Mouse (Mus musculus) heart, adult 2 months (tissue): ENCODE measurements around the gene Tbc1d30. TPM values are rescaled to one million over a fixed set of nuclear protein-coding genes. Genes with fewer than 3 reads are reported as not detected.

ENCODE experiments used
- DNase-seq, 2 experiments: peaks; one replicate each; pipeline ENCODE4 v3.0.0; 2021
- H3K27ac ChIP-seq: fragments of 200-600 bp; 2 replicates; pipeline ENCODE4 v1.8.1; 2022
- H3K27me3 ChIP-seq: fragments of 200-500 bp; 2 replicates; pipeline ENCODE4 v1.6.1; 2012; ENCODE audit warnings: mild to moderate bottlenecking, low read length, inconsistent platforms, mixed read lengths; ENCODE audit not compliant: control insufficient read depth, insufficient read depth
- H3K36me3 ChIP-seq: fragments of 200-500 bp; 2 replicates; pipeline ENCODE4 v1.6.1; 2012; ENCODE audit warnings: low read length, inconsistent platforms; ENCODE audit not compliant: control insufficient read depth, insufficient read depth
- H3K4me1 ChIP-seq: fragments of 200-500 bp; 2 replicates; pipeline ENCODE4 v1.6.1; 2011; ENCODE audit warnings: low read length; ENCODE audit not compliant: control insufficient read depth, insufficient read depth
- H3K4me3 ChIP-seq: fragments of 200-600 bp; 2 replicates; pipeline ENCODE4 v1.8.1; 2022
- H3K79me2 ChIP-seq: fragments of 200-500 bp; replicated peaks from 2 replicates; pipeline ENCODE4 v1.6.1; 2012; ENCODE audit warnings: mild to moderate bottlenecking, inconsistent platforms, low read length, moderate library complexity, mixed read lengths; ENCODE audit not compliant: control insufficient read depth, insufficient read depth
- H3K9ac ChIP-seq: fragments of 200-500 bp; 2 replicates; pipeline ENCODE4 v1.6.1; 2012; ENCODE audit warnings: low read depth, mild to moderate bottlenecking, control low read depth, inconsistent platforms, low read length, mixed read lengths
- CTCF ChIP-seq: fragments of 200-600 bp; IDR thresholded peaks from 2 replicates; pipeline ENCODE4 v1.8.1; 2022; ENCODE audit warnings: antibody characterized with exemption, mild to moderate bottlenecking, moderate library complexity
- EP300 ChIP-seq: fragments of 200-500 bp; IDR thresholded peaks from 2 replicates; pipeline ENCODE4 v1.6.1; 2011; ENCODE audit warnings: low read depth, low read length, control low read depth; ENCODE audit not compliant: insufficient read depth
- POLR2A ChIP-seq: fragments of 200-500 bp; IDR thresholded peaks from 2 replicates; pipeline ENCODE4 v1.6.1; 2011; ENCODE audit warnings: mild to moderate bottlenecking, low read depth, low read length, control low read depth; ENCODE audit not compliant: insufficient read depth
- WGBS: fragments of 180-500 bp; shearing (Covaris S2); methylation state at CpG from one replicate; pipeline ENCODE4 v1.1.7; 2018; 5-methylcytosine and 5-hydroxymethylcytosine counted together
- intact Hi-C: fragments of 180-260 bp; cut with DNase I; formaldehyde crosslinking; loops from one replicate; pipeline ENCODE4 v1.15.1; 2025
- polyA plus RNA-seq: library from polyadenylated mRNA; depleted of rRNA; stranded (reverse); fragments of >200 nt; gene quantifications from 2 replicates; pipeline ENCODE4 v1.2.3, GENCODE M21; 2012
- total RNA-seq, 2 experiments: library from RNA; stranded (reverse); gene quantifications; 2 replicates each; pipeline ENCODE4 v1.2.3; 2021

The Tbc1d30 gene
- total and polyA plus RNA-seq, 3 experiments = 0.61 to 1.9 (median 1.8) TPM

DNA sequence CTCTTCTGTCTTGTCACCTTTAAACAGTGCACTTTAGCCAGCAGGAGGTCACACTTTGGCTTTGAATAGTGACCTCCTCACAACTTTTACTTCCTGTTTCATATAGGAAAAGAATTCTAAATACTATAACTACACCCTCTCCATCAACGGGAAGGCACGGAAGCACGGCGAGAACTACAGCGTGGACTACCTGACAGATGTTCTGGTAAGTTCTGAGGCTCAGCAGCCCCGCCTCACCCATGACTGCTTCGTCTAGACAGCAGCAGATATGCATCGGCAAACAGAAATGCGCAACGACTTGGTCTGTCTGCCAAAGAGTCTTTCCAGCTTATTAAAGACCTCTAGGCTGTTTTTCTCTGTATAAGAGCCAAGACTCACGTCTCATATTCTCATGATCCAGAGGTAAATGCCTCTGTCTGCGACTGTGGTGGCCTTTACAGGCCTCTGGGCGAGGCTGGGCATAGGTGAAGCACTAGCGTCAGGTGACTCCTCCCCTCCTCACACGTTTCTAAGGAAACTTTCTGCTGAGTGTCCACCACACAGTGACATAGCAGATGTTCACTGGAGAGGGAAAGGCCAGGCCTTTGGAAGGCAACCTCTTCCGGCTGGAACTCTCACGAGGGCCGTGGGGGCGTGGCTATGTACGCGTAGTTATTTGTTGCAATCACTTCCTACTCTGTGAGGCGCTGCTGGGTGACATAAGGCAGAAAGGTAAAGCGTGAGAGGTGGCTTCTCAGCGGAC lies 25.6 kb upstream of the Tbc1d30 start:
- H3K9ac ChIP-seq = no peak overlapping the region
- no peak overlapping the region for H3K4me3 ChIP-seq
- WGBS = 84% methylated on average over 24 of the region's 24 CpGs
- H3K4me1 ChIP-seq = no peaks in the 10 kb centered on the region
- H3K27ac ChIP-seq = no peak overlapping the region
- no peaks in the 10 kb centered on the region for H3K79me2 ChIP-seq
- no peaks in the 10 kb centered on the region for H3K27me3 ChIP-seq
- intact Hi-C loops = no loop called here
- H3K36me3 ChIP-seq = no peaks in the 10 kb centered on the region
- no peak for TF ChIP-seq EP300
- TF ChIP-seq POLR2A = no peak
- no peak for TF ChIP-seq CTCF
- no peak for DNase-seq

DNA sequence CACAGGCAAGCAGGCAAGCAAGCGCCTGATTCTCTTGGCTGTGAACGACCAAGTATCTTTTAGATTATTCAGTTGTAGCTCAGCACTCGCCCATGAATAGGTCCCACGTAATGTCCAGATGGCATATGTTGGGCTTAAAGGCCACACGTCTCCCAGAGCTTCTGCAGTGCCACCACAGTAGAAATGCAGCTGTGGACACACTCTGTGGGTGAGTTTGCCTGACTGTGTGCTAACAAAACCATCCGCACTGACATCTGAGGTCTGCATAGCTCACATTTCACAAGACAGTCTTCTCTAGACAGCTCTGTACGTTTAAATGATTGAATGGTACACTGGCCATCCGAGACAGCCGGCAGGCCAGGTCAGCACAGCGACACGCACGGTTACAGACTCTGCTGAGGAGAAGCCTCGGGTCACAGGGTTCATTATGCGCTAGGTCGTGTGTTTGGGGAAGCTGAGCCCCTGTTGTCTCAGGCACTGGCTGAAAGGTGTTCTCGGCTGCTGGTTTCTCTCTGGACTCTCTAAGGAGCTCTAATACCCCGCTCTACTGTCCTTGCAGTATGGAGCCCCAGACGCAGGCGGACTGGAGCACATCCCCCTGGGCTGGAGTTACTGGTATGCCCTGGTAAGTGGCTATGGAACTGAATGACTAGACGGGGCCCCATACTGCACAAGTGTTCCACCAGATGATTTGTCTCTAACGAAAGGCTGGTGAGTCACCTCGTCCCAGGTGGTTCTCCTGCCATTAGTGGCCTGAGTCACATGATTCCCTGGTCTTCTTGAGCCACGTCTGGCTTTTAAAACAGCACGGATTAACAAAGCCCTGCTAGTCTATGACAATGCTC lies 24.8 kb upstream of the Tbc1d30 start:
- Histone ChIP-seq H3K4me1 (no peaks in the 10 kb centered on the region), H3K27me3 (no peaks in the 10 kb centered on the region), H3K27ac (no peak overlapping the region), H3K9ac (no peak overlapping the region), H3K79me2 (no peaks in the 10 kb centered on the region), H3K4me3 (no peak overlapping the region), H3K36me3 (no peaks in the 10 kb centered on the region)
- intact Hi-C loops = no loop called here
- 82% methylated on average over 24 of the region's 24 CpGs for WGBS
- DNase-seq = no peak
- TF ChIP-seq POLR2A (no peak), EP300 (no peak), CTCF (no peak)

DNA sequence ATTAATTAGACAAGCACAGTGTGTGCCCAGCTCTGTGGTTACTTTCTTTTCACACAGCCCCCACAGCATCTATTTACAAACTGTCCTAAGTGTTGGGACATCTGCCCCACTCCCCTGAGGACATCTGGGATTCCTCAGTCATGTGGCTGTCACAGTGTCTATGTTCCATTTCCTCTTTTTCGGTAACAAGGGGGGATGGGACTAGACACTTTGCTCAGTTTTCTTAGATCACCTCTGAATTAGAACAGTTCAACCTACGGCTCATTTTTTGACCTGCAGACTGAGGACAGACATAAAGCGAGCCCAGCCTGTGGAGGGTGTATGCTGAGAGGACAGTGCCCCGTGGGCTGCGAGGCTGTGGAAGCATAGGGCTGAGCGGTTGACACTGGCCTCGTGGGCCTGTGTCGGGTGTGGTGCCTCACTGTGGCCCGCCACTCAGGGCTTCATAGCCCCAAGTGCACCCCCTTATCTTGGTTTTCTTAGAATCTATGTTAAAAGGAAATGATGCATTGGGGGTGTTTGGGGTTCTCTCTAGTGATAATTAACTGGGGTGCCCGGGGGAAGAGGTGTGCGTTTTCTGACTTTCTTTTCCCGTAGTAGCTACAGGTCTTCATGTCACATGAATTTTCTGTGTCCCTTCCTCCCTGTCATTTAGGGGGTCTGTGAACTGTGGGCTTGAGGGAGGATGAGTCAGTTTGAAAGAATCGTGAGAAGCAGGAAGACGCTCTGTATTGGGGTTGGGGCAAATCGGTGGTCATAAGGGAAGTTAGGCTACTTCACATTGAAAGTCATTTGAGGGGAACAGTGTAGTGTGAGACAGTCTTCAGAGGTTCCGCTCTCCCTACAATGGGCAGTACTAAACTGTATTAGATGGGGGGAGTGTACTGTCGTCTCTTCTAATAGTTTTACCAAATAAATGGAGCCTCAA lies 23.9 kb upstream of the Tbc1d30 start:
- intact Hi-C loops = no loop called here
- peak in 1 of 2 experiments; percentile 43 for DNase-seq
- WGBS = 76% methylated on average over 17 of the region's 17 CpGs
- no peaks in the 10 kb centered on the region for H3K27me3 ChIP-seq
- 0 out of 2 replicates have a peak, but pooled peaks cover 3% of the 10 kb centered on the region for H3K79me2 ChIP-seq
- H3K27ac ChIP-seq = no peak overlapping the region
- H3K4me1 ChIP-seq = no peaks in the 10 kb centered on the region
- H3K4me3 ChIP-seq = no peak overlapping the region
- H3K9ac ChIP-seq = no peak overlapping the region
- TF ChIP-seq POLR2A = no peak
- 0 out of 2 replicates have a peak, but pooled peaks have one; percentile 24 for TF ChIP-seq EP300
- H3K36me3 ChIP-seq = no peaks in the 10 kb centered on the region

GRCm38 (mm10) chr10:121374013-121374412 lies 22.9 kb upstream of the Tbc1d30 start:
- TF ChIP-seq EP300 = no peak
- no peak for TF ChIP-seq CTCF
- TF ChIP-seq POLR2A = no peak
- Histone ChIP-seq H3K79me2 (0 out of 2 replicates have a peak, but pooled peaks cover 3% of the 10 kb centered on the region), H3K4me1 (no peaks in the 10 kb centered on the region), H3K27me3 (no peaks in the 10 kb centered on the region), H3K36me3 (no peaks in the 10 kb centered on the region), H3K4me3 (no peak overlapping the region), H3K27ac (no peak overlapping the region), H3K9ac (no peak overlapping the region)
- no peak for DNase-seq
- 85% methylated on average over 12 of the region's 12 CpGs for WGBS
- intact Hi-C loops = no loop called here

DNA sequence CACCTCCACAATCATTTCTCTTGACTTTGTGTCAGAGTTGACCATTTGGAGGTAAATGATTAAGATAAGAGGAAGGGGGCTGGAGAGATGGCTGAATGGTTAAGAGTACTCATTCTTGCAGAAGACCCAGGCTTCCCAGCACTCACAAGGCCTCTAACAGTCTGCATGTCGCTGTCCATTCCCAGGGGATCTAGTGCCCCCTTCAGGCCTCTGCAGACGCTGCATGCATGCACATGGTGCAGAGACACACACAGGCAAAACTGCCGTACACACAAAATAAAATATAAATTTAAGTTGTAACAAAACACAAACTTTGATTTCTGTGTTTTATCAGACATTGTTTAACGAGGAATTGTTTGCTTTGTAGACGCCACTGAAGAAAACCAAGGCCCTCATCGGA lies 19.7 kb upstream of the Tbc1d30 start:
- intact Hi-C loops = no loop called here

More for the DNA sequence above, 19.7 kb upstream of the Tbc1d30 start:
- TF ChIP-seq CTCF (peak; percentile 60), POLR2A (no peak)
- peaks cover 3% of the 10 kb centered on the region for H3K4me1 ChIP-seq
- WGBS = 96% methylated on average over 6 of the region's 6 CpGs
- no peaks in the 10 kb centered on the region for H3K36me3 ChIP-seq
- no peak overlapping the region for H3K27ac ChIP-seq
- no peak overlapping the region for H3K9ac ChIP-seq
- H3K4me3 ChIP-seq = no peak overlapping the region
- no peak for DNase-seq
- peaks cover 5% of the 10 kb centered on the region for H3K79me2 ChIP-seq
- H3K27me3 ChIP-seq = no peaks in the 10 kb centered on the region
